Mouse (Mus musculus): ENCODE data around the gene Fam168b.

Fam168b gene

GRCm38 (mm10) chr1:34812407-34813247 lies 30.2 kb downstream of the Fam168b start:
- DNase-seq (ENCODE audit: low spot score in 2 of 2), result no peak

- DNase-seq (ENCODE audit: low spot score in 2 of 2), result no peak
These were observed 31.3 kb downstream of the Fam168b start for GRCm38 (mm10) chr1:34811581-34811980.

- DNase-seq (ENCODE audit: low spot score in 2 of 2), result no peak
These were observed 31.8 kb downstream of the Fam168b start for GRCm38 (mm10) chr1:34811035-34811434.

- DNase-seq (ENCODE audit: low spot score in 2 of 2), result no peak
These were observed 32.6 kb downstream of the Fam168b start for GRCm38 (mm10) chr1:34810293-34810692.

DNA sequence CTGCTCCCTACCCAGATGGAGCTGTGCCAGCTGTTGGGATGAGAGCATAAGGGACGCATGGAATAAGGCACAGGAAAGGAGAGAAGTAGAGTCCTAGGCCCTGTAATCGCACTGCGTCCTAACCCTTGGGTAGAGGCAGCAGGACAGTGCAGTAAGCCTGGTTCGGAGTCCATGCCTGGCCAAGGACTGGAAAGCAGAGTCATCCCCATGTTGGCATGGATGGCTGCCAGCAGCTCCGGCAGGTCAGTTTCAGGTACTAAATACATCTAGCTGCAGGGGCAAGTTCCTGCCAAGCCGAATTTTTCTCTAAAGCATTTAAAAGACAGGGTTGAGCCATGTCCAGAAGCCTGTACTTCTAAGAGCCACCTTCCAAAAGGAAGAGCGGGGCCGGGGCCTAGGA lies 34.4 kb downstream of the Fam168b start:
- no peak for DNase-seq (ENCODE audit: low spot score in 2 of 2)

- no peak for DNase-seq (ENCODE audit: low spot score in 2 of 2)
These were observed 36.8 kb downstream of the Fam168b start for GRCm38 (mm10) chr1:34805931-34806520.

DNA sequence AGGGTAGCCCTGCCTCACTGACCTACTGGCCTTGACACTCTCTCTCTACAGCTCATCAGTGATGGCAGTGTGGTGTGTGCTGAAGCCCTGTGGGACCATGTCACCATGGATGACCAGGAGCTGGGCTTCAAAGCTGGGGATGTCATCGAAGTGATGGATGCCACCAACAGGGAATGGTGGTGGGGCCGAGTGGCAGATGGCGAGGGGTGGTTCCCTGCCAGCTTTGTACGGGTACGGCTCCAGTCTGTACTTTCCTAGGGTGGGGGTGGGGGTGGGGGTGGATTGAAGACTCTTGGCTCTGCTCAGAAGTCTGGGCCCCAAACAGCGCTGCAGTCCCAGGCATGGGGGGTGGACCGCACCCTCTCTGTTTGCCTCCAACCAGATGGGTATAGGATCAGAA lies 38.0 kb downstream of the Fam168b start:
- no peak for DNase-seq (ENCODE audit: low spot score in 2 of 2)

DNA sequence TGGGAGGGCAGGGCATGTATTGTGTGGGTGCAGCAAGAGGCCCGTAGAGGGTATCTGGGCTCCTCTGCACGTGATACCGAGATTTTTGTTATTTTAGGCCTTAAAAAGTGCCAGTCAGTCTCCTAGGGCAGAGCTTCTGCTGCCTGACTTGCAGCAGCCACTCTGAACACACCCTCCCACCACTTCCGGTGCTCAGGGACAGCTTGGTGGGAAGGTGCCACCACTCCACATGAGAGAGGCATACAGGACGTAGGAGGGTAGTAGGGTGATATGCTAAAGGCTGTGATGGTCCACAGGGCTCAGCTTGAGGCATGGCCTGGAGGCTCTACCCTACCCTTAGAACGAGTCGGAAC lies 40.6 kb downstream of the Fam168b start:
- DNase-seq (ENCODE audit: low spot score in 2 of 2), result peak in 1 of 2 experiments; percentile 63

- peak; percentile 68 to 70 for DNase-seq (ENCODE audit: low spot score in 2 of 2)
These were observed 41.1 kb downstream of the Fam168b start for GRCm38 (mm10) chr1:34801616-34802289.

- DNase-seq (ENCODE audit: low spot score in 2 of 2), result no peak
These were observed 43.7 kb downstream of the Fam168b start for GRCm38 (mm10) chr1:34799140-34799539.

GRCm38 (mm10) chr1:34793304-34794300 lies 49.3 kb downstream of the Fam168b start:
- peak in 1 of 2 experiments; percentile 47 for DNase-seq (ENCODE audit: low spot score in 2 of 2)

GRCm38 (mm10) chr1:34783538-34784161 lies 59.2 kb downstream of the Fam168b start:
- no peak for DNase-seq (ENCODE audit: low spot score in 2 of 2)

GRCm38 (mm10) chr1:34775870-34776269 lies 67.0 kb downstream of the Fam168b start:
- no peak for DNase-seq (ENCODE audit: low spot score in 2 of 2)

- no peak for DNase-seq (ENCODE audit: low spot score in 2 of 2)
These were observed 74.0 kb downstream of the Fam168b start for GRCm38 (mm10) chr1:34768875-34769274.

DNA sequence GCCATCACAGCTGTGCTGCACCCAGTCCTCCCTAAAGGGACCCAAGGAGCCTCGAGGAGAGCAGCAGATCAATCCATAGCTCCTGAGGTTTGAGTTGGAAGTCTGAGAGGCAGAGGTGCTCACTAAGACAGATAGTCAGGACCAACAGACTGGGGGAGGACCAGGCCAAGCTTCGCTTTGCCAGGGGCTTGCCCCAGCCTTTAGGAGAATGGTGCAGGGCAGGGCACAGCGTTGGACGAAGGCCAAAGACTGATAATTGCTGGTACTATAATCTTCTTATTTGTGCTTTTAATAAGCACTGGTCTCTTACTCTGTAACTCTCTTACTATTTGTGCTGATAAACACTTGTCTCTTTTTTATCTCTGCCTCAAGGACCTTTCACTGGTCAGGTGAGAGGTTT lies 75.0 kb downstream of the Fam168b start:
- no peak for DNase-seq (ENCODE audit: low spot score in 2 of 2)

- no peak for DNase-seq (ENCODE audit: low spot score in 2 of 2)
These were observed 76.0 kb downstream of the Fam168b start for GRCm38 (mm10) chr1:34766899-34767298.
